In the genomic region with DNA sequence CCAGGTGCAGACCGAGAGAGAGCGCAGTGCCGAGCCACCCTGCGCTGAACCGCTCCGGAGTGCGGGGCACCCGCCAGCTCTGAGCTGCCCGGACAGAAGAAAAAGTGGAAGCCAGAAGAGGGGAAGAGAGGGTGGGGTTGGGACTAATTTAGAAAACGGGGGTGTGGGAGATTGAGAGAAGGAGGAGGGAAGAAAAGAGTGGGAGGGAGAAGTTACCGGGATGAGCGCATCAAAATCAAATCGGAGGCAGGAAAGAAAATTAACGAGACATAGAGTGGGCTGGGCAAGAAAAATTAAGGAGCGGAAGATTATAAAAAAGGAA, we compare ENCODE assay signal across 9 mouse cellular contexts. TPM values are rescaled to one million over a fixed set of nuclear protein-coding genes. Genes with fewer than 3 reads are reported as not detected.
DNase-seq lines count a peak whose midpoint lies in the region; ATAC-seq and TF ChIP-seq lines count a peak whose summit lies in the region.
"Had no signal": no experiment of that assay in that cellular context is flagged by ENCODE, and none has a peak within 500 bp of the region (broad histone marks: within the 10 kb centered on the region; RNA-seq: fewer than 3 reads in every experiment).

No protein-coding gene starts in this region.

- no peak for DNase-seq in lung, postnatal 0 days (ENCODE audit: low spot score)
- DNase-seq in lung, postnatal 25 days (ENCODE audit: low spot score): no peak
- no peak for DNase-seq in stomach, postnatal 0 days (ENCODE audit: low spot score)
- no peak for DNase-seq in lung, postnatal 10 days
- DNase-seq in c-Kit-positive CD71-positive TER-119-positive erythroid progenitor cells, embryonic 14.5 days (ENCODE audit: low spot score): no peak
- DNase-seq: cerebellum, adult 18-20 months; gastrocnemius, postnatal 10 days had no signal

- no peak for ATAC-seq in lung, postnatal 0 days
- ATAC-seq in forebrain, embryonic 15.5 days (replicated peaks): no peak
- peak; percentile 50; the same call in 1 of the 2 replicates for ATAC-seq in limb, embryonic 15.5 days (ENCODE audit: insufficient number of reproducible peaks, low FRiP score, low TSS enrichment, low read depth)
- ATAC-seq in stomach, postnatal 0 days (ENCODE audit: low FRiP score, low TSS enrichment): no peak

- TF ChIP-seq CTCF in lung, postnatal 0 days (IDR thresholded peaks at IDR 0.05): no peak
- TF ChIP-seq CTCF in stomach, postnatal 0 days (IDR thresholded peaks at IDR 0.05; ENCODE audit: low read depth): no peak

- H3K9me3 ChIP-seq in lung, postnatal 0 days (ENCODE audit: low read length): no peaks in the 10 kb centered on the region
- no peaks in the 10 kb centered on the region for H3K9me3 ChIP-seq in forebrain, embryonic 15.5 days
- H3K9me3 ChIP-seq in limb, embryonic 15.5 days: no peaks in the 10 kb centered on the region
- H3K9me3 ChIP-seq in stomach, postnatal 0 days (ENCODE audit: control insufficient read depth, low read length): no peaks in the 10 kb centered on the region

- H3K27me3 ChIP-seq in lung, postnatal 0 days (replicated peaks; ENCODE audit: insufficient read depth, low read length): peaks cover 53% of the 10 kb centered on the region
- H3K27me3 ChIP-seq in forebrain, embryonic 15.5 days: peaks cover 85% of the 10 kb centered on the region
- H3K27me3 ChIP-seq in limb, embryonic 15.5 days: peaks cover 63% of the 10 kb centered on the region
- peaks cover 26% of the 10 kb centered on the region; the same call in 1 of the 2 replicates for H3K27me3 ChIP-seq in stomach, postnatal 0 days (ENCODE audit: control insufficient read depth, insufficient read depth, low read length)

- no peaks in the 10 kb centered on the region for H3K36me3 ChIP-seq in lung, postnatal 0 days (ENCODE audit: insufficient read depth, low read length)
- no peaks in the 10 kb centered on the region for H3K36me3 ChIP-seq in forebrain, embryonic 15.5 days
- H3K36me3 ChIP-seq in limb, embryonic 15.5 days: no peaks in the 10 kb centered on the region
- no peaks in the 10 kb centered on the region for H3K36me3 ChIP-seq in stomach, postnatal 0 days (ENCODE audit: control insufficient read depth, insufficient read depth, low read length)

- no peak overlapping the region for H3K9ac ChIP-seq in lung, postnatal 0 days (replicated peaks; ENCODE audit: low read depth)
- H3K9ac ChIP-seq in forebrain, embryonic 15.5 days (replicated peaks): no peak overlapping the region
- no peak overlapping the region for H3K9ac ChIP-seq in limb, embryonic 15.5 days
- peak overlapping the region; percentile 23; the same call in 1 of the 2 replicates for H3K9ac ChIP-seq in stomach, postnatal 0 days (ENCODE audit: low read length)

- no peak for TF ChIP-seq EP300 in lung, postnatal 0 days (IDR thresholded peaks at IDR 0.05)
- TF ChIP-seq EP300 in stomach, postnatal 0 days (optimal IDR thresholded peaks at IDR 0.05): no peak

- peaks cover 4% of the 10 kb centered on the region; the same call in 1 of the 2 replicates for H3K4me1 ChIP-seq in lung, postnatal 0 days (ENCODE audit: insufficient read depth, low read depth, low read length)
- peaks cover 22% of the 10 kb centered on the region for H3K4me1 ChIP-seq in forebrain, embryonic 15.5 days
- H3K4me1 ChIP-seq in limb, embryonic 15.5 days: peaks cover 32% of the 10 kb centered on the region
- H3K4me1 ChIP-seq in stomach, postnatal 0 days (replicated peaks; ENCODE audit: control insufficient read depth, insufficient read depth): 0 out of 2 replicates have a peak, but pooled peaks cover 5% of the 10 kb centered on the region

- H3K4me2 ChIP-seq in lung, postnatal 0 days (replicated peaks; ENCODE audit: low read depth, low read length): peak overlapping the region; percentile 27
- peak overlapping the region; percentile 28 for H3K4me2 ChIP-seq in forebrain, embryonic 15.5 days (replicated peaks)
- peak overlapping the region; percentile 75 for H3K4me2 ChIP-seq in limb, embryonic 15.5 days
- H3K4me2 ChIP-seq in stomach, postnatal 0 days (replicated peaks; ENCODE audit: low read depth): peak overlapping the region; percentile 52

- H3K27ac ChIP-seq in lung, postnatal 0 days (ENCODE audit: low read length): no peak overlapping the region
- H3K27ac ChIP-seq in forebrain, embryonic 15.5 days (replicated peaks): no peak overlapping the region
- no peak overlapping the region for H3K27ac ChIP-seq in limb, embryonic 15.5 days
- H3K27ac ChIP-seq in stomach, postnatal 0 days (replicated peaks): no peak overlapping the region

- H3K4me3 ChIP-seq in lung, postnatal 0 days (ENCODE audit: low read depth, low read length): peak overlapping the region; percentile 14; the same call in 1 of the 2 replicates
- H3K4me3 ChIP-seq in forebrain, embryonic 15.5 days: peak overlapping the region; percentile 22
- H3K4me3 ChIP-seq in limb, embryonic 15.5 days: peak overlapping the region; percentile 41
- H3K4me3 ChIP-seq in stomach, postnatal 0 days (ENCODE audit: low read depth, low read length): peak overlapping the region; percentile 30

- 2% methylated on average over 15 of the region's 15 CpGs for WGBS in lung, postnatal 0 days
- under 1% methylated on average over 15 of the region's 15 CpGs for WGBS in forebrain, embryonic 15.5 days
- under 1% methylated on average over 15 of the region's 15 CpGs for WGBS in limb, embryonic 15.5 days
- 2% methylated on average over 15 of the region's 15 CpGs for whole genome bisulfite sequencing in stomach, postnatal 0 days

RNA-seq across cellular contexts. Expression of a gene that starts 10.3 kb away (rescaled TPM):
- polyA plus RNA-seq in lung, postnatal 0 days (2015; fragmentation: Nextera tagmentation; extraction: Ambion mirVana): 0.07 and 0.12 TPM in 2 replicates
- polyA plus RNA-seq in forebrain, embryonic 15.5 days (2015; fragmentation: Nextera tagmentation; extraction: Ambion mirVana): 0.41 and 0.70 TPM in 2 replicates
- 22.7 and 25.4 TPM in 2 replicates for polyA plus RNA-seq in limb, embryonic 15.5 days (2015; fragmentation: Nextera tagmentation; extraction: Ambion mirVana)
- 2.0 and 2.3 TPM in 2 replicates for polyA plus RNA-seq in stomach, postnatal 0 days (2015; fragmentation: Nextera tagmentation; extraction: Ambion mirVana)
